Comparison of ENCODE assay signal across 24 mouse cellular contexts in genomic region chr11:19468373-19468772, GRCm38 (mm10).
"Had no signal": no experiment of that assay in that cellular context is flagged by ENCODE, and none has a peak within 500 bp of the region (broad histone marks: within the 10 kb centered on the region; RNA-seq: fewer than 3 reads in every experiment).

No protein-coding gene starts in this region.

- H3K27me3 ChIP-seq: heart, embryonic 12.5 days; hindbrain, embryonic 13.5 days; hindbrain, embryonic 15.5 days; limb, embryonic 12.5 days; liver, embryonic 13.5 days; liver, embryonic 15.5 days had no signal

- H3K9me3 ChIP-seq: heart, embryonic 12.5 days; hindbrain, embryonic 13.5 days; hindbrain, embryonic 15.5 days; limb, embryonic 10.5 days; liver, embryonic 13.5 days; liver, embryonic 15.5 days had no signal

- H3K4me2 ChIP-seq: heart, embryonic 12.5 days; hindbrain, embryonic 13.5 days; hindbrain, embryonic 15.5 days; limb, embryonic 12.5 days; liver, embryonic 11.5 days; liver, embryonic 13.5 days; liver, embryonic 15.5 days had no signal

- H3K4me1 ChIP-seq: heart, embryonic 10.5 days; heart, embryonic 12.5 days; hindbrain, embryonic 13.5 days; limb, embryonic 12.5 days; liver, embryonic 13.5 days; liver, embryonic 15.5 days had no signal

- H3K4me3 ChIP-seq: gastrocnemius, adult 2 months; heart, embryonic 10.5 days; heart, embryonic 12.5 days; hindbrain, embryonic 13.5 days; hindbrain, embryonic 15.5 days; left cerebral cortex, adult 2 months; limb, embryonic 10.5 days; limb, embryonic 12.5 days; liver, embryonic 13.5 days; liver, embryonic 15.5 days had no signal

- DNase-seq: gastrocnemius, postnatal 25 days; heart, adult 18-20 months; heart, postnatal 10 days; heart, postnatal 36 days; kidney, adult 11 months; kidney, postnatal 10 days; kidney, postnatal 36 days; layer of hippocampus, adult 9-11 months; layer of hippocampus, postnatal 36 days; liver; liver, embryonic 13.5 days; liver, postnatal 0 days had no signal

- H3K36me3 ChIP-seq: heart, embryonic 10.5 days; heart, embryonic 12.5 days; hindbrain, embryonic 13.5 days; hindbrain, embryonic 15.5 days; limb, embryonic 10.5 days; limb, embryonic 12.5 days; liver, embryonic 13.5 days; liver, embryonic 15.5 days had no signal

- ATAC-seq: hindbrain, postnatal 0 days; intestine, embryonic 16.5 days; liver, postnatal 0 days had no signal

- H3K9ac ChIP-seq: heart, embryonic 12.5 days; hindbrain, embryonic 13.5 days; hindbrain, embryonic 15.5 days; limb, embryonic 12.5 days; liver, embryonic 13.5 days; liver, embryonic 15.5 days; liver, postnatal 0 days had no signal

- H3K27ac ChIP-seq: gastrocnemius, adult 2 months; heart, embryonic 10.5 days; hindbrain, embryonic 13.5 days; hindbrain, embryonic 15.5 days; hindbrain, postnatal 0 days; left cerebral cortex, adult 2 months; limb, embryonic 10.5 days; limb, embryonic 12.5 days; liver, embryonic 13.5 days; liver, embryonic 15.5 days had no signal
